Mouse (Mus musculus): ENCODE results near the gene Gm572.

Gm572 gene

GRCm38 (mm10) chr4:148667006-148667755 is 24.1 kb downstream of the Gm572 start:
- DNase-seq = no peak

GRCm38 (mm10) chr4:148671230-148671947 is 28.3 kb downstream of the Gm572 start:
- peak; percentile 83 for DNase-seq

GRCm38 (mm10) chr4:148675043-148675442 is 31.9 kb downstream of the Gm572 start:
- DNase-seq = no peak

- DNase-seq = peak; percentile 47
These were observed 33.3 kb downstream of the Gm572 start for GRCm38 (mm10) chr4:148676188-148676960.

GRCm38 (mm10) chr4:148676961-148677637 is 34.0 kb downstream of the Gm572 start:
- no peak for DNase-seq

- DNase-seq = no peak
These were observed 35.0 kb downstream of the Gm572 start for GRCm38 (mm10) chr4:148678105-148678504.

- DNase-seq = peak; percentile 22
These were observed 37.5 kb downstream of the Gm572 start for GRCm38 (mm10) chr4:148680505-148681067.

GRCm38 (mm10) chr4:148681429-148681828 is 38.3 kb downstream of the Gm572 start:
- peak; percentile 77 for DNase-seq

- DNase-seq = no peak
These were observed 39.8 kb downstream of the Gm572 start for GRCm38 (mm10) chr4:148682961-148683360.

GRCm38 (mm10) chr4:148683539-148683938 is 40.4 kb downstream of the Gm572 start:
- no peak for DNase-seq

- DNase-seq = no peak
These were observed 43.4 kb downstream of the Gm572 start for GRCm38 (mm10) chr4:148686491-148686941.

- DNase-seq = no peak
These were observed 45.0 kb downstream of the Gm572 start for GRCm38 (mm10) chr4:148688091-148688490.

- DNase-seq = no peak
These were observed 48.1 kb downstream of the Gm572 start for GRCm38 (mm10) chr4:148691185-148691584.

GRCm38 (mm10) chr4:148693417-148693959 is 50.4 kb downstream of the Gm572 start:
- DNase-seq = no peak

- DNase-seq = peak; percentile 62
These were observed 61.6 kb downstream of the Gm572 start for GRCm38 (mm10) chr4:148704756-148705155.

GRCm38 (mm10) chr4:148708836-148709235 is 65.7 kb downstream of the Gm572 start:
- no peak for DNase-seq

GRCm38 (mm10) chr4:148710446-148710845 is 67.3 kb downstream of the Gm572 start:
- DNase-seq = no peak

GRCm38 (mm10) chr4:148711323-148711722 is 68.2 kb downstream of the Gm572 start:
- no peak for DNase-seq

- DNase-seq = no peak
These were observed 69.5 kb downstream of the Gm572 start for GRCm38 (mm10) chr4:148712632-148713031.

GRCm38 (mm10) chr4:148714064-148714463 is 70.9 kb downstream of the Gm572 start:
- DNase-seq = no peak

- no peak for DNase-seq
These were observed 71.6 kb downstream of the Gm572 start for GRCm38 (mm10) chr4:148714739-148715138.

GRCm38 (mm10) chr4:148715396-148715795 is 72.3 kb downstream of the Gm572 start:
- no peak for DNase-seq
